Mouse (Mus musculus): ENCODE measurements at regions not wholly inside any gene's neighbourhood (a gene's known extent, or its start where the extent isn't known, plus 50 kb on each side); places are given as distances from the start of the nearest gene placed in this dataset.

DNA sequence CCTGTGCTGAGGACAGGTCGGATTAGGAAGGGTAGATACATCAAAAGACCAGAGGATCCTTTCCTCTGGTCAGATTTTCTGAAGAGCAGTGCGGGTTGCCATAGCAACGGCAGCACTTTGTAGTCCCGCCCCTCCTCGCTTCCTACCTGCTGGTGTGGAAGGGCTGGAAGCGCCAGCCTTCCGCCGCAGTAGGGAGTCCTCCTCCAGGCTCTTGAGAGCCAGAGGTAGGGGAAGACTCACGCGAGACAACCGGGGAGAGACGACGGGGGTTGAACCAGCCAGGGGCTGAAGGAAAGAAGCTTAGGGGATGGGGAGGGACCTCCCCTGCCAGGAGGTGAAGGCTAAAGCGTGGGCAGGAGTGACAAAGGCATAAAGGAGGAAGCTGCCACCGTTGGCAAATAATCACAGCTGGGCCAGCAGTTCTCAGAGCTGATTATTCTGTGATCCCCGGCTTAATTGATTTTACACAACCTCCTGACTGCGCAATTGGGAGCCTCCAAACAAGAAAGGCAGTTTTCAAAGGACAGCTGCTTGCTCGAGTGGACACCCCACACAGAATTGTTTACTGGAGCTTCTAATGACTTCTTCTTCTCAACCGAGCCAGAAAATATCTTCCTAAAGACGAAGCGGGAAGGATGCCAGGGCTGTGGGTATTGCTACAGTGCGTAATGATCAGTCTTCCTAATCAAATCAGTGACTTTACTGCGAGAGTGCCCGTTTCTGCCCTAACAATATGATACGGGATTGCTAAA, 98.8 kb downstream of the Rpap3 start:
- TF ChIP-seq CTCF (IDR thresholded peaks at IDR 0.05; ENCODE audit: extremely low read depth, insufficient read depth, insufficient read length, insufficient replicate concordance) (no peak), POLR2A (IDR thresholded peaks at IDR 0.05; ENCODE audit: low read depth, low read length) (no peak)
- H3K4me3 ChIP-seq (ENCODE audit: extremely low read depth, insufficient read depth, insufficient read length) = no peak overlapping the region
- peak in 1 of 2 experiments; percentile 10 for DNase-seq (ENCODE audit: low read depth in 1 of 2, low spot score in 2 of 2)
- WGBS = 28% methylated on average over 25 of the region's 25 CpGs
- H3K27me3 ChIP-seq (ENCODE audit: control insufficient read depth, insufficient read depth, low read length) = no peaks in the 10 kb centered on the region; the same call in 1 of the 2 replicates
- H3K36me3 ChIP-seq (ENCODE audit: control insufficient read depth, insufficient read depth, low read length) = no peaks in the 10 kb centered on the region
- H3K27ac ChIP-seq (ENCODE audit: insufficient read depth, low read length) = no peak overlapping the region
- no peaks in the 10 kb centered on the region for H3K4me1 ChIP-seq (ENCODE audit: control insufficient read depth, insufficient read depth, insufficient read length)

DNA sequence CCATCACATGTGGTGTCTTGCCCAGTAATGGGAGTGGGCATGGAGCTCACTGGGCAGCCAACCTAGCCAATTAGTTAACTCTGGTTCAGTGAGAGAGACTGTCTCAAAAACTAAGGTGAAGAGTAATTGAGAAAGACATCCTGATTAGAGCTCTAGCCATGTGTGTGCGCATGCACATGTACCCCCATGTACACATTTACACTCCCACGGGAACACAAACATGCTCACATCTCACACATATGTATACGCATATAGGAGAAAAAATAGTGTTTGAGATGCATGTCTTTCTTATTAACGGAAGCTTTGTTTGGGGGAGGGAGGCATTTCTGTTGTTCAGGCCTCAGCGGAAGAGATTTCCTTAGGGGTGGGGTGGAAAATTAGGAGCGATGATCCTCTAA, 99.4 kb downstream of the Rpap3 start:
- WGBS = 80% methylated on average over 6 of the region's 6 CpGs
- Histone ChIP-seq H3K36me3 (ENCODE audit: control insufficient read depth, insufficient read depth, low read length) (no peaks in the 10 kb centered on the region), H3K27ac (ENCODE audit: insufficient read depth, low read length) (no peak overlapping the region), H3K27me3 (ENCODE audit: control insufficient read depth, insufficient read depth, low read length) (no peaks in the 10 kb centered on the region; the same call in 1 of the 2 replicates), H3K4me3 (ENCODE audit: extremely low read depth, insufficient read depth, insufficient read length) (no peak overlapping the region), H3K4me1 (ENCODE audit: control insufficient read depth, insufficient read depth, insufficient read length) (no peaks in the 10 kb centered on the region)
- no peak for TF ChIP-seq POLR2A (IDR thresholded peaks at IDR 0.05; ENCODE audit: low read depth, low read length)
- no peak for TF ChIP-seq CTCF (IDR thresholded peaks at IDR 0.05; ENCODE audit: extremely low read depth, insufficient read depth, insufficient read length, insufficient replicate concordance)
- DNase-seq (ENCODE audit: low read depth in 1 of 2, low spot score in 2 of 2) = no peak

DNA sequence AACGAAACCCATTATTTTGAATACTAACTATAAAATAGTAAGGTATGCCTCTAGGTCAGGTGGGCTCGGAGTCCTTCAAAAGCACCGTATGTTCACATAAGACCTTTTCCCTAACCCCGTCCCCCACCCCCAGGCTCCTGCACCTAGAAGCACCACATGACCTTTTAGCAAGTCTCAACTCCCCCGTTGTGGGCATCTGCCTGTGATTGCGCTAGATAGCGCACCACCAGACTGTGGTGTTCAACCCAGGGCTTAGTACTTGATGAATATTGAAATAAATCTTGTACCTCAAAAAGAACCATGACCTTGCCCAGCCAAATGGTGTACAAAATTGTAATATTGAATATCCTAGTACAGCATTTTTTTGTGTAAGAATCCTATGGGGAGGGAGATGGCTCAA, 99.8 kb downstream of the Rpap3 start:
- no peaks in the 10 kb centered on the region for H3K4me1 ChIP-seq (ENCODE audit: control insufficient read depth, insufficient read depth, insufficient read length)
- H3K27ac ChIP-seq (ENCODE audit: insufficient read depth, low read length) = no peak overlapping the region
- no peaks in the 10 kb centered on the region; the same call in 1 of the 2 replicates for H3K27me3 ChIP-seq (ENCODE audit: control insufficient read depth, insufficient read depth, low read length)
- no peak for TF ChIP-seq CTCF (IDR thresholded peaks at IDR 0.05; ENCODE audit: extremely low read depth, insufficient read depth, insufficient read length, insufficient replicate concordance)
- TF ChIP-seq POLR2A (IDR thresholded peaks at IDR 0.05; ENCODE audit: low read depth, low read length) = no peak
- no peak for DNase-seq (ENCODE audit: low read depth in 1 of 2, low spot score in 2 of 2)
- no peak overlapping the region for H3K4me3 ChIP-seq (ENCODE audit: extremely low read depth, insufficient read depth, insufficient read length)
- 87% methylated on average over 7 of the region's 7 CpGs for WGBS
- H3K36me3 ChIP-seq (ENCODE audit: control insufficient read depth, insufficient read depth, low read length) = no peaks in the 10 kb centered on the region

DNA sequence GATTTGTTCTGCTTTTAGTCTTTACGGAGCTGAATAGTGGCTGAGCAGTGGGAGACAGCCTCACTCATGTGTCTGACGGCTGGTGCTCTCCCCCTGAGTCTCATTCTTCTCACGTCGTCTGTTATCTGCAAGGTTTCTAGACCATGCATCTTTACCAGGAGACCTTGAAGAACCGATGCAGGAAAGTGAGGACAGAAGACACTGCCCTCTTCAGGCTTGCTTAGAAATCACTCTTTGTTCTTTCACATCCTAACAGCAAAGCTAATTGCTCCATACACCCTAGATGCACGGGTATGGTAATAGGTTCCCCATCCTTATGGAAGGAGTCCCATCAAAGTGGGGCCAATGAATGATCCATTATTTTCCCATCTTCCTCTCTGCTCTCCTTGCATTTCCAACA, 102.1 kb downstream of the Rpap3 start:
- TF ChIP-seq POLR2A (IDR thresholded peaks at IDR 0.05; ENCODE audit: low read depth, low read length) (no peak), CTCF (IDR thresholded peaks at IDR 0.05; ENCODE audit: extremely low read depth, insufficient read depth, insufficient read length, insufficient replicate concordance) (no peak)
- Histone ChIP-seq H3K27ac (ENCODE audit: insufficient read depth, low read length) (no peak overlapping the region), H3K27me3 (ENCODE audit: control insufficient read depth, insufficient read depth, low read length) (no peaks in the 10 kb centered on the region; the same call in 1 of the 2 replicates), H3K36me3 (ENCODE audit: control insufficient read depth, insufficient read depth, low read length) (no peaks in the 10 kb centered on the region), H3K4me1 (ENCODE audit: control insufficient read depth, insufficient read depth, insufficient read length) (no peaks in the 10 kb centered on the region), H3K4me3 (ENCODE audit: extremely low read depth, insufficient read depth, insufficient read length) (no peak overlapping the region)
- 57% methylated on average over 6 of the region's 6 CpGs for WGBS
- no peak for DNase-seq (ENCODE audit: low read depth in 1 of 2, low spot score in 2 of 2)

DNA sequence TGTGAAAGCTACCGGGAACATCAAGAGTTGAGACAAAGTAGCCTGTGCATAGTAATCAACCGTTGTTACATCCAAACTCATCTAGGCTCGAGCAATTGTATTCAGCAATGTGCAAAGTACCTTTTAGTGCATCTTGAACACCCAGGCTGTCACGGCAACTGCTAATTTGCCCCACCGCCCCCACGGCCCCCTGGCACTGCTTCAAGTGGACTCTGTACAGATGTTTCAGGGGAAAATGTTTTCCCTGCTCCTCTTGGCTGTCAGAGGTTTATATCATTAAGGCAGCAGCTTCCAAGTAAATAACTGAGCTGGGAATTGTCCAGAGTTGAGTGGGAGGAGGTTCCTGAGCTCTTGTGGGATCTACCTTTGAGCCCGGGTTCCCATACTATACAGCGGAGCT, 107.4 kb downstream of the Rpap3 start:
- no peak for DNase-seq (ENCODE audit: low read depth in 1 of 2, low spot score in 2 of 2)

GRCm38 (mm10) chr15:97596514-97597081, 109.0 kb downstream of the Rpap3 start:
- Histone ChIP-seq H3K4me3 (ENCODE audit: extremely low read depth, insufficient read depth, insufficient read length) (no peak overlapping the region), H3K4me1 (ENCODE audit: control insufficient read depth, insufficient read depth, insufficient read length) (no peaks in the 10 kb centered on the region)
- TF ChIP-seq CTCF (IDR thresholded peaks at IDR 0.05; ENCODE audit: extremely low read depth, insufficient read depth, insufficient read length, insufficient replicate concordance) (no peak), POLR2A (IDR thresholded peaks at IDR 0.05; ENCODE audit: low read depth, low read length) (no peak)

More for the DNA sequence above, 107.4 kb downstream of the Rpap3 start:
- Histone ChIP-seq H3K4me3 (ENCODE audit: extremely low read depth, insufficient read depth, insufficient read length) (no peak overlapping the region), H3K27me3 (ENCODE audit: control insufficient read depth, insufficient read depth, low read length) (no peaks in the 10 kb centered on the region), H3K36me3 (ENCODE audit: control insufficient read depth, insufficient read depth, low read length) (no peaks in the 10 kb centered on the region), H3K27ac (ENCODE audit: insufficient read depth, low read length) (no peak overlapping the region), H3K4me1 (ENCODE audit: control insufficient read depth, insufficient read depth, insufficient read length) (no peaks in the 10 kb centered on the region)
- 88% methylated on average over 8 of the region's 8 CpGs for WGBS
- TF ChIP-seq POLR2A (IDR thresholded peaks at IDR 0.05; ENCODE audit: low read depth, low read length) = no peak
- TF ChIP-seq CTCF (IDR thresholded peaks at IDR 0.05; ENCODE audit: extremely low read depth, insufficient read depth, insufficient read length, insufficient replicate concordance) = no peak

GRCm38 (mm10) chr15:97595284-97595796, 110.3 kb downstream of the Rpap3 start:
- H3K36me3 ChIP-seq (ENCODE audit: control insufficient read depth, insufficient read depth, low read length) = no peaks in the 10 kb centered on the region
- no peaks in the 10 kb centered on the region for H3K4me1 ChIP-seq (ENCODE audit: control insufficient read depth, insufficient read depth, insufficient read length)
- DNase-seq (ENCODE audit: low read depth in 1 of 2, low spot score in 2 of 2) = no peak
- no peaks in the 10 kb centered on the region for H3K27me3 ChIP-seq (ENCODE audit: control insufficient read depth, insufficient read depth, low read length)
- H3K27ac ChIP-seq (ENCODE audit: insufficient read depth, low read length) = no peak overlapping the region
- WGBS = 79% methylated on average over 6 of the region's 6 CpGs
- no peak overlapping the region for H3K4me3 ChIP-seq (ENCODE audit: extremely low read depth, insufficient read depth, insufficient read length)
- TF ChIP-seq POLR2A (IDR thresholded peaks at IDR 0.05; ENCODE audit: low read depth, low read length) (no peak), CTCF (IDR thresholded peaks at IDR 0.05; ENCODE audit: extremely low read depth, insufficient read depth, insufficient read length, insufficient replicate concordance) (no peak)

More at GRCm38 (mm10) chr15:97596514-97597081, 109.0 kb downstream of the Rpap3 start:
- Histone ChIP-seq H3K36me3 (ENCODE audit: control insufficient read depth, insufficient read depth, low read length) (no peaks in the 10 kb centered on the region), H3K27ac (ENCODE audit: insufficient read depth, low read length) (no peak overlapping the region), H3K27me3 (ENCODE audit: control insufficient read depth, insufficient read depth, low read length) (no peaks in the 10 kb centered on the region)
- DNase-seq (ENCODE audit: low read depth in 1 of 2, low spot score in 2 of 2) = no peak
- WGBS = 88% methylated on average over 8 of the region's 8 CpGs
